Mouse (Mus musculus) kidney, adult 2 months (tissue): ENCODE results near the gene Minar1.

Experiments used
- CTCF ChIP-seq: fragments of 200-500 bp; conservative IDR thresholded peaks from 2 replicates; pipeline ENCODE4 v1.5.1; 2011; ENCODE audit warnings: low read depth, mild to moderate bottlenecking, control low read depth, low read length, moderate library complexity, mixed read lengths; ENCODE audit not compliant: insufficient read depth, insufficient read length
- POLR2A ChIP-seq: fragments of 200-500 bp; IDR thresholded peaks from one replicate; pipeline ENCODE4 v1.6.1; 2011; ENCODE audit warnings: low read depth, low read length, control low read depth

GRCm38 (mm10) chr9:89610592-89610991 is 12.3 kb downstream of the Minar1 start:
- TF ChIP-seq POLR2A (no peak), CTCF (no peak)
